Mouse (Mus musculus) ES-CJ7 (cell line): Measurements from ENCODE around the gene Hoxa5.

Experiments
- DNase-seq: peaks from one replicate; pipeline ENCODE4 v3.0.0; 2011; ENCODE audit warnings: low read depth, low spot score

The Hoxa5 gene

GRCm38 (mm10) chr6:52201269-52201668 lies 3.1 kb downstream of the Hoxa5 start:
- DNase-seq, result no peak

GRCm38 (mm10) chr6:52200751-52201250 lies 3.6 kb downstream of the Hoxa5 start:
- no peak for DNase-seq

- no peak for DNase-seq
These were observed 4.2 kb downstream of the Hoxa5 start for GRCm38 (mm10) chr6:52200073-52200750.

GRCm38 (mm10) chr6:52197271-52197670 lies 7.1 kb downstream of the Hoxa5 start:
- DNase-seq, result peak; percentile 90

- DNase-seq, result peak; percentile 22
These were observed 7.6 kb downstream of the Hoxa5 start for GRCm38 (mm10) chr6:52196811-52197210.

- no peak for DNase-seq
These were observed 9.7 kb downstream of the Hoxa5 start for GRCm38 (mm10) chr6:52194690-52195089.

- peak; percentile 87 for DNase-seq
These were observed 12.4 kb downstream of the Hoxa5 start for GRCm38 (mm10) chr6:52191860-52192550.

- DNase-seq, result no peak
These were observed 13.2 kb downstream of the Hoxa5 start, which contains the start of gene Hoxa4 for GRCm38 (mm10) chr6:52190906-52191810. TSS of gene Hoxa4 (minus strand) at chr6:52191753.

GRCm38 (mm10) chr6:52190410-52190809 lies 14.0 kb downstream of the Hoxa5 start:
- no peak for DNase-seq

- no peak for DNase-seq
These were observed 14.5 kb downstream of the Hoxa5 start for GRCm38 (mm10) chr6:52189909-52190308.

- DNase-seq, result no peak
These were observed 15.2 kb downstream of the Hoxa5 start for GRCm38 (mm10) chr6:52189172-52189591.

GRCm38 (mm10) chr6:52186500-52186899 lies 17.9 kb downstream of the Hoxa5 start:
- DNase-seq, result no peak

GRCm38 (mm10) chr6:52185834-52186233 lies 18.6 kb downstream of the Hoxa5 start:
- no peak for DNase-seq

- no peak for DNase-seq
These were observed 19.2 kb downstream of the Hoxa5 start for GRCm38 (mm10) chr6:52185222-52185621.

GRCm38 (mm10) chr6:52184668-52185067 lies 19.7 kb downstream of the Hoxa5 start:
- no peak for DNase-seq

- DNase-seq, result no peak
These were observed 20.9 kb downstream of the Hoxa5 start for GRCm38 (mm10) chr6:52183311-52184080.

- DNase-seq, result no peak
These were observed 21.6 kb downstream of the Hoxa5 start for GRCm38 (mm10) chr6:52182793-52183192.

- no peak for DNase-seq
These were observed 22.4 kb downstream of the Hoxa5 start for GRCm38 (mm10) chr6:52182030-52182429.

- peak; percentile 73 for DNase-seq
These were observed 23.7 kb downstream of the Hoxa5 start for GRCm38 (mm10) chr6:52180726-52181125.

- DNase-seq, result no peak
These were observed 24.1 kb downstream of the Hoxa5 start for GRCm38 (mm10) chr6:52180213-52180710.

GRCm38 (mm10) chr6:52179690-52180089 lies 24.7 kb downstream of the Hoxa5 start:
- no peak for DNase-seq
